Mouse (Mus musculus) embryo, embryonic 10.5 days (tissue): ENCODE results near the gene Tbxa2r.

ENCODE experiments used
- DNase-seq: peaks from one replicate; pipeline ENCODE4 v3.0.0-alpha.2; 2015; ENCODE audit warnings: low spot score

Gene Tbxa2r

GRCm38 (mm10) chr10:81365672-81366476 lies 37.3 kb downstream of the Tbxa2r start, which contains the start of gene 4930404N11Rik:
TSS of gene 4930404N11Rik (minus strand) at chr10:81365816.
- peak; percentile 82 for DNase-seq

GRCm38 (mm10) chr10:81366477-81367206 lies 38.1 kb downstream of the Tbxa2r start:
- no peak for DNase-seq

GRCm38 (mm10) chr10:81367207-81367495 lies 38.6 kb downstream of the Tbxa2r start:
- DNase-seq, result no peak

GRCm38 (mm10) chr10:81375322-81375721 lies 46.8 kb downstream of the Tbxa2r start:
- DNase-seq, result no peak

GRCm38 (mm10) chr10:81376561-81377361 lies 48.2 kb downstream of the Tbxa2r start:
- DNase-seq, result no peak

- no peak for DNase-seq
Measured at GRCm38 (mm10) chr10:81377362-81377664, 48.8 kb downstream of the Tbxa2r start.

- no peak for DNase-seq
Measured at GRCm38 (mm10) chr10:81377793-81378552, 49.4 kb downstream of the Tbxa2r start, which contains the start of gene Fzr1. TSS of gene Fzr1 (minus strand) at chr10:81378516.

GRCm38 (mm10) chr10:81378553-81379182 lies 50.1 kb downstream of the Tbxa2r start:
- peak; percentile 100 for DNase-seq

- no peak for DNase-seq
Measured at GRCm38 (mm10) chr10:81379183-81379553, 50.6 kb downstream of the Tbxa2r start.

- no peak for DNase-seq
Measured at GRCm38 (mm10) chr10:81379809-81380378, 51.4 kb downstream of the Tbxa2r start.

- no peak for DNase-seq
Measured at GRCm38 (mm10) chr10:81382039-81382438, 53.5 kb downstream of the Tbxa2r start.

- DNase-seq, result peak; percentile 99
Measured at GRCm38 (mm10) chr10:81383802-81384604, 55.5 kb downstream of the Tbxa2r start, which contains the start of the genes Dohh and Gm48551. TSS of gene Dohh (plus strand) at chr10:81384428. TSS of gene Gm48551 (plus strand) at chr10:81384466.

- no peak for DNase-seq
Measured at GRCm38 (mm10) chr10:81384605-81384982, 56.1 kb downstream of the Tbxa2r start.
